Mouse (Mus musculus) heart, embryonic 10.5 days (tissue): ENCODE data around the gene Add2. TPM values are rescaled to one million over a fixed set of nuclear protein-coding genes. Genes with fewer than 3 reads are reported as not detected.
A peak's percentile ranks its signal among the peaks of the same experiment; 100 is the strongest.

Experiments
- DNase-seq: peaks from one replicate; pipeline ENCODE4 v3.0.0-alpha.2; 2017; ENCODE audit warnings: low spot score
- H3K27ac ChIP-seq: fragments of 300-500 bp; sonication (generic); 2 replicates; pipeline ENCODE4 v1.5.1; 2016; ENCODE audit warnings: mild to moderate bottlenecking
- H3K27me3 ChIP-seq: fragments of 300-500 bp; sonication (generic); 2 replicates; pipeline ENCODE4 v1.6.1; 2016; ENCODE audit warnings: mild to moderate bottlenecking; ENCODE audit not compliant: poor library complexity, insufficient read depth, severe bottlenecking
- H3K36me3 ChIP-seq: fragments of 300-500 bp; sonication (generic); 2 replicates; pipeline ENCODE4 v1.6.1; 2016; ENCODE audit warnings: mild to moderate bottlenecking, moderate library complexity
- H3K4me1 ChIP-seq: fragments of 300-500 bp; sonication (generic); 2 replicates; pipeline ENCODE4 v1.6.1; 2016; ENCODE audit warnings: mild to moderate bottlenecking
- H3K4me3 ChIP-seq: fragments of 300-500 bp; sonication (generic); 2 replicates; pipeline ENCODE4 v1.5.1; 2016; ENCODE audit warnings: mild to moderate bottlenecking, moderate library complexity
- H3K9me3 ChIP-seq: fragments of 300-500 bp; sonication (generic); 2 replicates; pipeline ENCODE4 v1.6.1; 2016; ENCODE audit warnings: mild to moderate bottlenecking, moderate library complexity
- WGBS: fragments of 180-500 bp; shearing (Covaris S2); methylation state at CpG from one replicate; pipeline ENCODE4 v1.1.7; 2016; 5-methylcytosine and 5-hydroxymethylcytosine counted together
- polyA plus RNA-seq: library from polyadenylated mRNA; unstranded; fragments of >200 nt; fragmentation: Nextera tagmentation; extraction: Ambion mirVana; gene quantifications from 2 replicates; pipeline ENCODE4 v1.2.1, GENCODE M21; 2016

Gene Add2
- polyA plus RNA-seq, 1 experiment from 2014 or later, result 12.1 TPM

- no peaks in the 10 kb centered on the region for H3K27me3 ChIP-seq
- WGBS, result 57% methylated on average over 3 of the region's 3 CpGs
- peaks cover 11% of the 10 kb centered on the region for H3K4me1 ChIP-seq
- H3K9me3 ChIP-seq, result no peaks in the 10 kb centered on the region
- no peaks in the 10 kb centered on the region for H3K36me3 ChIP-seq
- peak; percentile 72 for DNase-seq
- no peak overlapping the region for H3K27ac ChIP-seq
- H3K4me3 ChIP-seq, result no peak overlapping the region
Measured at GRCm38 (mm10) chr6:86160878-86161277, 132.4 kb downstream of the Add2 start.

GRCm38 (mm10) chr6:86161586-86161985, 133.1 kb downstream of the Add2 start:
- Histone ChIP-seq H3K4me3 (no peak overlapping the region), H3K36me3 (no peaks in the 10 kb centered on the region), H3K27ac (no peak overlapping the region), H3K27me3 (no peaks in the 10 kb centered on the region), H3K9me3 (no peaks in the 10 kb centered on the region), H3K4me1 (peaks cover 11% of the 10 kb centered on the region)
- WGBS, result 74% methylated on average over 7 of the region's 7 CpGs
- DNase-seq, result peak; percentile 63

- Histone ChIP-seq H3K4me1 (peaks cover 5% of the 10 kb centered on the region; the same call in 1 of the 2 replicates), H3K9me3 (no peaks in the 10 kb centered on the region), H3K36me3 (no peaks in the 10 kb centered on the region), H3K27ac (no peak overlapping the region), H3K27me3 (no peaks in the 10 kb centered on the region), H3K4me3 (no peak overlapping the region)
- WGBS, result 66% methylated on average over 3 of the region's 3 CpGs
- DNase-seq, result peak; percentile 13
Measured at GRCm38 (mm10) chr6:86164028-86164427, 135.5 kb downstream of the Add2 start.

- Histone ChIP-seq H3K36me3 (no peaks in the 10 kb centered on the region), H3K4me1 (0 out of 2 replicates have a peak, but pooled peaks cover 3% of the 10 kb centered on the region), H3K4me3 (no peak overlapping the region), H3K27ac (no peak overlapping the region), H3K27me3 (no peaks in the 10 kb centered on the region), H3K9me3 (no peaks in the 10 kb centered on the region)
- DNase-seq, result peak; percentile 24
- 80% methylated on average over 9 of the region's 9 CpGs for WGBS
Measured at GRCm38 (mm10) chr6:86166426-86166825, 137.9 kb downstream of the Add2 start.

GRCm38 (mm10) chr6:86167851-86168250, 139.4 kb downstream of the Add2 start:
- WGBS, result 71% methylated on average over 5 of the region's 5 CpGs
- Histone ChIP-seq H3K27me3 (no peaks in the 10 kb centered on the region), H3K9me3 (no peaks in the 10 kb centered on the region), H3K4me1 (0 out of 2 replicates have a peak, but pooled peaks cover 3% of the 10 kb centered on the region), H3K27ac (no peak overlapping the region), H3K4me3 (no peak overlapping the region), H3K36me3 (no peaks in the 10 kb centered on the region)
- DNase-seq, result peak; percentile 69

GRCm38 (mm10) chr6:86169166-86169565, 140.7 kb downstream of the Add2 start:
- no peak overlapping the region for H3K4me3 ChIP-seq
- H3K4me1 ChIP-seq, result 0 out of 2 replicates have a peak, but pooled peaks cover 3% of the 10 kb centered on the region
- DNase-seq, result peak; percentile 43
- H3K9me3 ChIP-seq, result no peaks in the 10 kb centered on the region
- H3K27ac ChIP-seq, result no peak overlapping the region
- no peaks in the 10 kb centered on the region for H3K36me3 ChIP-seq
- H3K27me3 ChIP-seq, result no peaks in the 10 kb centered on the region
- 49% methylated on average over 4 of the region's 4 CpGs for WGBS

Other genes starting within 250 kb of the Add2 start
- not detected in 2 replicates for gene Nat8f6, start 207.7 kb upstream of the Add2 start, polyA plus RNA-seq
- gene Nat8f5, start 207.7 kb upstream of the Add2 start, polyA plus RNA-seq, result not detected in 2 replicates
- gene Nat8, start 196.6 kb upstream of the Add2 start, polyA plus RNA-seq, result not detected in 2 replicates
- gene Nat8f2, start 159.5 kb upstream of the Add2 start, polyA plus RNA-seq, result not detected in 2 replicates
- 1.5 and 2.5 TPM in 2 replicates for gene Nat8f4, start 123.8 kb upstream of the Add2 start, polyA plus RNA-seq
- gene Tprkb, start 116.8 kb upstream of the Add2 start, polyA plus RNA-seq, result 24.5 and 28.8 TPM in 2 replicates
- gene Nat8f1, start 113.0 kb upstream of the Add2 start, polyA plus RNA-seq, result 4.3 and 5.8 TPM in 2 replicates
- gene Dusp11, start 67.0 kb upstream of the Add2 start, polyA plus RNA-seq, result 38.0 and 39.9 TPM in 2 replicates
- gene Figla, start 12.5 kb upstream of the Add2 start, polyA plus RNA-seq, result not detected in 2 replicates
- gene Tgfa, start 166.5 kb downstream of the Add2 start, polyA plus RNA-seq, result 3.2 and 3.7 TPM in 2 replicates